Mouse (Mus musculus) cerebellum, postnatal 10 days (tissue): ENCODE measurements around the gene Ldlrad3.
A peak's percentile ranks its signal among the peaks of the same experiment; 100 is the strongest.

ENCODE experiments used
- DNase-seq, 2 experiments: peaks; one replicate each; pipeline ENCODE4 v3.0.0; 2021; ENCODE audit warnings: mixed read lengths in 2 of 2

Gene Ldlrad3

DNA sequence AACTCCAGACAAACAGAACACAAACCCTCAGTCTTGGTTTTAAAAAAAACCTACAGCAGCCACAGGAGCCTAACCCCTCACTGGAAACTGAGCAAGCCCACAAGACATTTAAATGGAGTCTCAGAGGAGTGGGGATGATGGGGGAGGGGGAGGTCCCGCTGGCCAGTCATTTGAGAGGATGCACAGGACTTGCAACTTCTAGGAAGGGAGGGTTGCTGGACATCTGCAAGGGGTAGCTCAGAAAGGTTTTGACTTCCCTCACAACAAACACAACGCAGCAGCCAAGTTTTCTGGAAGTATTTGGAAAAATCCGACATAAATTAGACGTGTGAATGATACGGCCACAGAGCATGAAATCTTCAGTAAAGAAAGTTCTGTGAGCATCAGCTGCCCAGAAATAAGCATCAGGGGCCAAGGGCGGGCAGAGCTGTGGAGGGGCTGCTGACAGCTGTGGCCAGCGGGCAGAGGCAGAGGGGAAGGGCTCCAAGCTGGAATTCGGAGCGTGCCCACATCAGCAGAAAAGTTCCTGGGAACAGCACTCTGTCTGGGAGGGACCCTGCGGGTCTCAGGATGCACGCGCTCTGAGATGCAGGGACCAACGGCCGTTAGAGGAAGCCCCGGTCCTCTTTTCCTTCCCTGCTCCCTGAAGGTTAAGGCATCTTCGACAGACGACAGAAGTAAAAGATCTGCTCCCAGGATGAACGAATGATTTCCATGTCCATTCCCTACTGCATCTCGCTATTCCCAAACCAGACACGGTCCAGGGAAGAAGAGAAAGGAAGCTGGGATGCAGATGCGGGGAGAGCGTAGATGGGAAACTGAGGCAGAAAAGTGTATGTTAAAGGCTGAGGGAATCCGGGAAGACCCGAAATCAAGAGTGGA lies 875 bp downstream of the Ldlrad3 start:
- DNase-seq: peak; percentile 33 to 44

DNA sequence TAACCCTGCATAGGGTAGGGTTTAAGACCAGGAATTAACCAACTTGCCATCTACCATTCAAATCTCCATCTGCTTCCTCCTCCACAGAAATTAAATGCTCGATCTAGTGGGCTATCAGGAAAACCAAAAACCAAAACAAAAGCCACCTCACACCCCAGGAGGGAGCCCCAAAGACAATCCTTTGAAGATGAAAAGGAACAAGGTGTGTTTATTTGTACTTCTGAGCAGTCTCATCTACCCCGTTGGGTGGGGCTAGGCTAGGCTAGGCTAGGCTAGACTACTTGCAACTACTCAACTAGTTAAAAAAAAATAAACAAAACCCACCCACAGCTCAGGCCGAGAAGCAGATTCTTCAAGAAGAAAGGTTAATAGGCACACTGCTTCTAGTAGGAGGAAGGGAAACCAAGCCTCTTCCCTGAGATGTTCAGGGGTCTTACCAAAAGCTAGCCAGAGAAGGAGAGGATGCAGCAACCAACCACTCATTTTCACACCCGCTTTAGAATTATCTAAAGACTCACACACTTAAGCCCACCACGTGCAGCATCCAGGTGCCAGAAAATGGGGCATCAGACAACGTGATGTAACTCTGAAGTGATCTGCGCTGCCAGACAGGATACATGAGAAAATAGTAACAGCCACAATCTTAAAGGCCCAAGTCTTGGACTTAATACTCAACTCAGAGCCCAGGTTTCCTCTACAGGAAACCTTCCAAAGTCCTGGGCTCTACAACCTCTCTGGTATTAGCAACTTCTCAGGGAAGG lies 2.3 kb downstream of the Ldlrad3 start:
- DNase-seq: no peak

GRCm38 (mm10) chr2:102181459-102181858 lies 4.7 kb downstream of the Ldlrad3 start:
- no peak for DNase-seq

DNA sequence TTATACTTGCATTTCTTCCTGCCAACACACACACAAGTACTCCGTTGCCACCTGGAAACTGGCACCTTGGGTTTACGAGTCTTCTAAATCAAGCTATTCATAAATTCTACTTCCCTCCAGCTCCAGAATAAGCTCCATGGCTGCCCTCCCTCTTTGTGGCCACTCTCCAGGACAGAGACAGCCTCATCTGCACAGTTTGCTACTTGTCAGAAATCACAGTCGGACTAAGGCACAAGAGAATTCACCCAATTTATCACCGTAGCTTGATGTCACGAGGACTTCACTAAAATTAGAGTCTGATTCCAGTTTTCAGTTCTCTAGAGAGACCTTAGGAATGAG lies 9.8 kb downstream of the Ldlrad3 start:
- DNase-seq: peak in 1 of 2 experiments; percentile 19

DNA sequence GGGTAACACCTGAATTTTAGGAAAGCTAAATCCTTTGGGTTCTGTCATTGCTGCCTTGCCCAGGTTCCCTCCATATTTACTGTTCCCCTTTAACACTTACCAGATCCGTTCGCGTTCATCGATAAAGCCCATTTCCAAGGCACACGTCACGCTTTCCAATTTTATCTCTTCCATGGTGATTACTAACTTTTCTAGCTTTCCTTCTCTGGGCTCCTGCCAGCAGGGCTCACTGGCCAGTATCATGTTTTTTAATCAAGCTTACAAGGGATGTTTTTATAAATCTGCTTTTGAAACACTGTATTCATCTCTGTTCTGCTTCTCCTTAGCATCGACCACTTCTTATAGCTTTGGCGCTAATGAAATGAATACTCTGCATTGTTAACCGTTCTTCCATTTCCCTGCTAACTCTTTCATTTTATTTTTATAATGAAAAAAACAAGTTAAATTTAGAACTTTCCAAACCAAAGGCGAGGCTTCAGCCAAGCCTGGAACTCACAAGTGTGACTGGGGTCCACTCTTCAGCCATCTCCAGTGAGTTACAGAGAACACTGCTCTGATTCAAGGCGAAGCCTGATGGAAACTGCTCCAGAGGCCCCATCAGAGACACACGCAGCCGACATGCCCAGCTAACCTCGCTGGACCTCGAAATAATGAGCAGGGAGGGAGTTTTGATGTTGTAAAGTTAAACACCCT lies 10.3 kb downstream of the Ldlrad3 start:
- DNase-seq: no peak

DNA sequence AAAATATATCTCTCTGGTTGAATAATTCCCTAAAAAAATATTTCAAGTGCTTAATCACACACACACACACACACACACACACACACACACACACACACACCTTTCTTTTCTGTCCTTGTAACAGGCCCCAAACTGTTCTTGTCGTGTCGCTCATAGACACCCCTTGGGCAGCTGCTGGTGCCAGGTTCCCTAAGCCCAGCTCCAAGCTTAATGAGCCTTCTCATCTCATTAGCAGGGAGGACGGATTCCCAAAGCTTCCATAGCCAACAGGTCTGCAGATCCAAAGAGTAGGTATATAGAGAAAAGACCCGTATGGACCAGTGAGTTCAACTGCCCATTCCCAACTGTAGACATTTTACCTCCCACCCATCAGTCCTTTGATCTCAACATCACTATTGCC lies 13.7 kb downstream of the Ldlrad3 start:
- peak in 1 of 2 experiments; percentile 26 for DNase-seq

DNA sequence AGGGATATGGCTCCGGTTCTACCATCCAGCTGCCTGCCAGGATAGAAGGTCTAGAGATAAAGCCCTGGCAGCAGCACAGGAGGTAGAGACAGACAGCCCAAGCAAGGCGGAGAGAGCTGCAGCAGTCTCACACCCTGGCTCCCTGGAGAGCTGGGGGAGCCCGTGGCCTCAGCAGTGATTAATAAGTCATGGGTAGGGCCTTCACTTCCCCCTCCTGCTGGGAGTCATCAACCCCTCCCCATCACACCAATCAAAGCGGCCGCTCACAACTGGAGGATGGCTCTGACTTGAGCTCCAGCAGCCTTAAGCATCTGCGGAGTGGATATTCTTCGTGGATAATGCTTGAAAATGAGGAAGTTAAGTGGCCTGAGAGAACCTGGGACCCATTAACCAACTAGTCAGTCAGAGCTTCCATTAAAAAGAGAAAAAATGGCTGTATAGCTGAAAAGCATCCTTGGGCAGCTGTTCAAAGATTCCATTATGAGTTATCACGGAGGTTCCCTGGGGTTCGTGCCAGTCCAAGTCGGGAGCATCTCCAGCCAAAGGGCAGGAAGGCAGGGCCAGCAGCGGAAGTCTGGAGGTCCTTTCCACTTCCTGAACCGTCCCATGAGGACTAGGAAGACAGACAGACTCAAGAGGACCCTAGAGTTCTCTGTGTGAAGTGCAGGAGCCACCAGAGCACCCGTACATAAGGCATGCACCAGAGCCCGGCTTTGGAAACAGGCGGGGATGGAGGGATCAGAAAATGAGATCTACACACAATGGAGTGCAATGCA lies 19.4 kb downstream of the Ldlrad3 start:
- peak; percentile 22 to 25 for DNase-seq

- no peak for DNase-seq
Measured at GRCm38 (mm10) chr2:102163106-102163505, 23.1 kb downstream of the Ldlrad3 start.

DNA sequence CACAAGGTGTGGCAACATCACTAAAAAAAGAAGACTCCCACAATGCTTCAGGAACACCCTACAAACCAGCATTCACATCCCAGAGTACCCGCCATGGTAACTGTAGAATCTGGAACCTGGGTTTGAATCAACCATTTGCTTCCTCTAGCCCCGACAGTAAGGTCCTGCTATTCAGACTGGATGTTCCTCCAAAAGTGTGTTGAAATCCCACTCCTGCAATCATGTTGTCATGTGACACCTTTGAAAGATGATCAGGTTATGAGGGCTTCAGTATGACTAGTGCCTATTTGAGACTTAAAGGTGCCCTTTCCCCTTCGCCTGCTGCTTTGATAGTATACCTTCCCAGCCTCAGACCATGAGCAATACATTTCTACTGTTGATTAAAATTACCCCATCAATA lies 28.6 kb downstream of the Ldlrad3 start:
- DNase-seq: no peak

DNA sequence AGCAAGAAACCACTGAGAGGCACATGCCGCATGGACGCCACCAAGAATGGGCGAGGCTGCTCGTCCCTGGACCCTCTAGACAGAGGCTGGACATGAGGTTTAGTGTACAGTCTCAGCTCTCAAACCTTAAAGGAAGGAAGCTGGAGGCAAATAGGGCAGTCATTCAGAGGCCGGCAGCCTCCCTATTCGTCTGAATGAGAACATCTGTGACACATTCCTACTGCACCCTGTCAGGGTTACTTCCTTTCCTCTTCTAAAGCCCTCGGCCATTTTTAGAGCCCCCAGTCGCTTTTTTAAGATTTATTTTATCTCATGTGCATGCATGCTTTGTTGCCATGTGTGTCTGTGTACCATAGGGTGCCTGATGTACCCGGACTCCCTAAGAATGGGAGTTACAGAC lies 29.2 kb downstream of the Ldlrad3 start:
- no peak for DNase-seq

GRCm38 (mm10) chr2:102156460-102156859 lies 29.7 kb downstream of the Ldlrad3 start:
- DNase-seq: no peak

GRCm38 (mm10) chr2:102155306-102156015 lies 30.7 kb downstream of the Ldlrad3 start:
- DNase-seq: no peak

DNA sequence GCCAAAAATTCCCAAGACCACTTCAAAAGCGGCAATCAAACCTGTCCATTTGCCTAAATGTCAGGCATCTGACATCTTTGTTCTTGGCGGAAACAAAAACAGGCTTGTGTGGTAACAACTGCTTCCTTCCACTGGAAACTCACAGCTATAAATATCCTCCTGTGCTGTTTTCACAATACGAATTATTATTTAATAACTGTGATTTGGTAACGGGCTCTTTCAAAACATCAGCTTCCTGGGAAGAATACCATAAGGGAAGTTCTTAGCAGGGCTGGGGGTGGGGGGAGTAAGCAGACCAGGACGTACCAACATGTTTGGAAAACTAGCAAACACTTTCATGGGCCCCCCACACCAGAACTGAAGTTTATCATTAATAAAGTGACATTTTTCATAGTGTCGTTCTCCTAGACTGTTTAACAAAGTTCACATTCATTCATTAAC lies 31.4 kb downstream of the Ldlrad3 start:
- DNase-seq: no peak

- no peak for DNase-seq
Measured at GRCm38 (mm10) chr2:102154328-102154727, 31.9 kb downstream of the Ldlrad3 start.

DNA sequence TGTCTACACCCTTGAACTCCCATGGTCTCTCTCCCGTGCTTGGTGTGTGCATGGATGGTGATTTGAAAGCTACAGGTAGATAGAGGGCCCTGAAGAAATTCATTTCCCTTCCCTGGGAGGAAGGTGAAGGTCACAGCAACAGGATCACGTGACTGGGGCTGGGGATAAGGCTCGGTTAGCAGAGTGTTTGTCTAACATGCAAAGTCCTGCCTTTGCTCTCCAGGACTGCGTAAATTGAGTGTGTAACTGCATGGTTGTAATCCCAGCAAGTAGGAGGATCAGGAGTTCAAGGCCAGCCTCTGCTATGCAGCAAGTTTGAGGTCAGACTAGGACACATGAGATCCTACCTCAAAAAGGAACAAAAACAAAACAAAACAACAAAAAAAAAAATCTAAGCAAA lies 32.7 kb downstream of the Ldlrad3 start:
- no peak for DNase-seq

- DNase-seq: no peak
Measured at GRCm38 (mm10) chr2:102152851-102153250, 33.3 kb downstream of the Ldlrad3 start.

GRCm38 (mm10) chr2:102149058-102149457 lies 37.1 kb downstream of the Ldlrad3 start:
- DNase-seq: no peak

GRCm38 (mm10) chr2:102148093-102148492 lies 38.1 kb downstream of the Ldlrad3 start:
- DNase-seq: no peak

- no peak for DNase-seq
Measured at GRCm38 (mm10) chr2:102147561-102147960, 38.6 kb downstream of the Ldlrad3 start.

- DNase-seq: no peak
Measured at GRCm38 (mm10) chr2:102146386-102146785, 39.8 kb downstream of the Ldlrad3 start.

DNA sequence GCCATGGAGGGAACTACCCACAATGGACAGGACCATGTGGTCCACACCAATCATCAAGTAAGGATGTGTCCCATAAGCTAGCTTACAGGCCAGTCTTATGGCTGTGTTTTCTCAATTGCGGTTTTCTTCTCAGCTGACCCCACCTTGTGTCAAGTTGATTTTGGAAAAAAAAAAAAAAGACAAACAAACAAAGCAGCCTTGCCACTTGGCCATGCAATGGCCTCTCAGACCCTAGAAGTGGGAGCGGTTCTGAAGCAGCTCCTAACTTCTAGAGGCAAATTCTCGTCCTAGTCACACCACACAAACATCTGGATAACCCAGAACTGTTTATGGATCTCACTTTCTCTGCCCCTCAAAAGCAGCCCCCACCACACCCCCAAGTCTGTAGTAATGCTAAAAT lies 41.1 kb downstream of the Ldlrad3 start:
- DNase-seq: no peak

- DNase-seq: no peak
Measured at GRCm38 (mm10) chr2:102144311-102144710, 41.9 kb downstream of the Ldlrad3 start.
